Mouse (Mus musculus) layer of hippocampus, adult 9-11 months (tissue): ENCODE data around the gene Tifa.

ENCODE experiments used
- DNase-seq: peaks from one replicate; pipeline ENCODE4 v3.0.0; 2022

Gene Tifa

GRCm38 (mm10) chr3:127788919-127789318 lies 686 bp upstream of the Tifa start:
- no peak for DNase-seq

GRCm38 (mm10) chr3:127790234-127791055 lies 840 bp downstream of the Tifa start:
- DNase-seq = peak; percentile 48

- DNase-seq = no peak
These were observed 1.5 kb downstream of the Tifa start for GRCm38 (mm10) chr3:127791056-127791483.

GRCm38 (mm10) chr3:127791595-127792561 lies 2.3 kb downstream of the Tifa start:
- DNase-seq = peak; percentile 15

- DNase-seq = no peak
These were observed 3.4 kb downstream of the Tifa start for GRCm38 (mm10) chr3:127793022-127793421.

GRCm38 (mm10) chr3:127795762-127796161 lies 6.2 kb downstream of the Tifa start:
- DNase-seq = no peak

GRCm38 (mm10) chr3:127796271-127796670 lies 6.7 kb downstream of the Tifa start:
- no peak for DNase-seq

GRCm38 (mm10) chr3:127801162-127801561 lies 11.6 kb downstream of the Tifa start:
- DNase-seq = no peak

- no peak for DNase-seq
These were observed 13.2 kb downstream of the Tifa start for GRCm38 (mm10) chr3:127802814-127803213.

- DNase-seq = no peak
These were observed 14.8 kb downstream of the Tifa start for GRCm38 (mm10) chr3:127804439-127804838.

GRCm38 (mm10) chr3:127805071-127805470 lies 15.5 kb downstream of the Tifa start:
- DNase-seq = no peak

GRCm38 (mm10) chr3:127805991-127806390 lies 16.4 kb downstream of the Tifa start:
- DNase-seq = no peak

GRCm38 (mm10) chr3:127807846-127808245 lies 18.2 kb downstream of the Tifa start:
- no peak for DNase-seq

- DNase-seq = no peak
These were observed 19.5 kb downstream of the Tifa start for GRCm38 (mm10) chr3:127809103-127809502.

GRCm38 (mm10) chr3:127817120-127817683 lies 27.6 kb downstream of the Tifa start:
- no peak for DNase-seq

GRCm38 (mm10) chr3:127818694-127819663 lies 29.4 kb downstream of the Tifa start:
- DNase-seq = no peak

- no peak for DNase-seq
These were observed 30.8 kb downstream of the Tifa start for GRCm38 (mm10) chr3:127820400-127820799.

GRCm38 (mm10) chr3:127821209-127821608 lies 31.6 kb downstream of the Tifa start:
- no peak for DNase-seq

- DNase-seq = no peak
These were observed 34.6 kb downstream of the Tifa start for GRCm38 (mm10) chr3:127823886-127824863.

- DNase-seq = no peak
These were observed 36.9 kb downstream of the Tifa start for GRCm38 (mm10) chr3:127826503-127826902.

- no peak for DNase-seq
These were observed 37.5 kb downstream of the Tifa start for GRCm38 (mm10) chr3:127827123-127827522.
